Mouse (Mus musculus) myocyte (in vitro differentiated cells): ENCODE results near the gene Cdk13.

Experiments used
- CEBPB ChIP-seq: IDR thresholded peaks from 2 replicates; pipeline ENCODE4 v1.6.1; 2011; ENCODE audit warnings: mild to moderate bottlenecking, moderate library complexity; ENCODE audit not compliant: poor library complexity, insufficient read depth, severe bottlenecking
- POLR2A ChIP-seq: IDR thresholded peaks from one replicate; pipeline ENCODE4 v1.6.1; 2011; ENCODE audit warnings: low read depth, mild to moderate bottlenecking, control low read depth, moderate library complexity; ENCODE audit not compliant: insufficient read length
- TCF3 ChIP-seq: IDR thresholded peaks from one replicate; pipeline ENCODE4 v1.6.1; 2011; ENCODE audit warnings: low read depth, control low read depth; ENCODE audit not compliant: insufficient read length

DNA sequence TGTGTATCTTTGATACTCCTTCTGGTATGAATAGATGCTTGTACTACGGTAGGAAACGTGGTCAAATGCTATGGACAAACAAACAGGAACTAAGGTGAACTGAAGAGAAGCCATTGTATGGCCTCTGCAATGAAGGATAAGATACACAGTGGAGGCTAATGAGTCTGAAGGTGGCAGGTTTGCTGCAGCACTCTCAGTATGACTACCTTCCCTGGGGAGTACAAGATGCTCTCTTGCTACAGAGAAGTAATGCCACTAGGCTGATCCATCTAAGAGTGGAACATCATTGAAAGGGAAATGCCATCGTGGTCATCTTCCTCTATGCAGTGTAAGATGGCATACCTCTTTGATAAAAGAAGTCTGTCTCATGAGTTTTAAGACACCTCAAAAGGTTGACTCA, 28.0 kb upstream of the Cdk13 start:
- TF ChIP-seq POLR2A (no peak), CEBPB (no peak), TCF3 (no peak)
